Mouse (Mus musculus): ENCODE measurements around the gene Serf2. TPM values are rescaled to one million over a fixed set of nuclear protein-coding genes. Genes with fewer than 3 reads are reported as not detected.

The Serf2 gene
- polyA plus RNA-seq, 1 experiment, result 891 TPM

DNA sequence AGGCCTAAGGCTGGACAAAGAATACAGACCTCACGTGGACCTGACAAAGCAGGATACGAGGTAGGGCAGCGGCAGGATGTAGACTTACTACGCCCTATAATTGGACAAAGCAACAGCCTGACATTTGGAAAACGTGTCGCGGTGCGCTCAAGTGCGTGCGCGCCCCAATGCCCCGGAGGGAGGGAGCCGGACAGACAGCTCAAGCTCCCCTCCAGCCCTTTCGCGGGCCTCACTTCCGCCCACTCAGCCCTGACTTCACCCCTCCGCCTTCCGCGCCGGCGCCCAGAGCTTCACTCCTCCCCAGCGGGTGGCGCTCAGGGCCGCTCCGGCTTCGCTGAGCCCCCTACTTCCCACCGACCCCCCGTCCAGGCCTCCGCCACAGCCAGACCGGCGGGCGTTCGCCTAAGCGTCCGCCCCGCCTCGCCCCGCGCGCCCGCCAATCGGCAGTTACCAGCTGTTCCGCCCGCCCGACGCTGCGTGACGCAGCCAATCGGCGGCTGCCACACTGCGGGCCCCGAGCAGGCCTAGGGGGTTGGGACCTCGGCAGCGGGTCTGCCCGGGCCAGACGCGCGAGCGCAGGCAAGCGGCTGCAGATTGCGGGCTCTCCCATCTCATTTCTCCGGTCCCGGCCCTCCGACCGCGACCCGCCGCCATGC lies 35.5 kb upstream of the Serf2 start, which contains the start of the genes Pdia3 and Catsper2:
Pdia3 (plus strand) TSS at position 389 of the 656 bp plus-strand sequence.
Catsper2 (minus strand) TSS at position 406 of the 656 bp plus-strand sequence.
- H3K4me2 ChIP-seq (ENCODE audit: low read depth), result peak within 1 kb of the TSS; percentile 85
- TF ChIP-seq POLR2AphosphoS2 (IDR thresholded peaks at IDR 0.05; ENCODE audit: insufficient read length, low read depth), result peak; percentile 81
- TF ChIP-seq MYOG (IDR thresholded peaks at IDR 0.05; ENCODE audit: control insufficient read depth in 1 of 3, insufficient read depth in 1 of 3, insufficient read length in 2 of 3, low read depth in 2 of 3), result peak in 2 of 3 experiments; percentile 71 to 75
- TF ChIP-seq MAX (IDR thresholded peaks at IDR 0.05; ENCODE audit: low read depth), result no peak
- no peak for TF ChIP-seq E2F4 (IDR thresholded peaks at IDR 0.05; ENCODE audit: insufficient read depth)
- TF ChIP-seq TCF3 (IDR thresholded peaks at IDR 0.05; ENCODE audit: insufficient read length, low read depth), result no peak
- TF ChIP-seq TCF12 (IDR thresholded peaks at IDR 0.05; ENCODE audit: insufficient read depth, poor library complexity, severe bottlenecking), result no peak
- TF ChIP-seq SRF (IDR thresholded peaks at IDR 0.05; ENCODE audit: control insufficient read depth, insufficient read length, low read depth), result peak; percentile 18
- TF ChIP-seq CEBPB (IDR thresholded peaks at IDR 0.05; ENCODE audit: insufficient read depth, poor library complexity, severe bottlenecking), result no peak
- no peak for TF ChIP-seq USF1 (IDR thresholded peaks at IDR 0.05; ENCODE audit: low read depth)
- peak; percentile 85 for TF ChIP-seq POLR2A (IDR thresholded peaks at IDR 0.05; ENCODE audit: insufficient read length, low read depth)
- no peak for TF ChIP-seq REST (IDR thresholded peaks at IDR 0.05; ENCODE audit: insufficient read depth, insufficient read length)
- peak in 2 of 3 experiments; percentile 30 to 73 for TF ChIP-seq MYOD1 (IDR thresholded peaks at IDR 0.05; ENCODE audit: control insufficient read depth in 1 of 3, insufficient read length in 2 of 3, low read depth in 2 of 3)

DNA sequence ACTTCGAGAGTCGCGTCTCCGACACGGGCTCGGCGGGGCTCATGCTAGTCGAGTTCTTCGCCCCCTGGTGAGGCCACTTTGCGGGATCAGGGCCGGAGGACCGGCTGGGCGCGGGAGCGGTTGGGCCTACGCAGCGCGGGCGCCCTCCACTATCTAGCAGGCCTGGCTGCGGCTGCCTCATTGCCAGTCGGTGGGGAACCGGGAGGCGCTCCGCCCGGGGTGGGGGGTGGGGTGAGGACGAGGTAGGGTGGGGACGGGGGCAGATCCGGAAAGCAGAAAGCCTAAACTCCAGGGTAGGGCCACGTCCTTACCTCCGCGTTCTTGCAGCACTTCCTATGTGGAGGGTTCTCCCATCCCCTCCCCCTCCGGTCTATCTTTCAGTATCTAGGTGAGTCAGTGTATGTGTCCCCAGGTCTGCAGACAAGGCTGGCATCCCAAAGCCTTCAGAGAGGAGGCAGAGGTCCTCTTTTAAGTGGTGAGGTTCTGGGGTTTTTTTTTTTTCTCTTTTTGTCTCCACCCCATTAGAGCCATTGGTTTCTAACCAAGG lies 34.8 kb upstream of the Serf2 start:
- Histone ChIP-seq H3ac (ENCODE audit: control insufficient read depth, insufficient read length) (peak overlapping the region; percentile 92), H3K4me2 (ENCODE audit: low read depth) (peak overlapping the region; percentile 65), H3K36me3 (ENCODE audit: control insufficient read depth, insufficient read depth) (peaks cover 11% of the 10 kb centered on the region), H3K79me2 (ENCODE audit: control insufficient read depth, insufficient read depth) (peaks cover 53% of the 10 kb centered on the region), H3K27me3 (ENCODE audit: control insufficient read depth, insufficient read depth, insufficient read length) (no peaks in the 10 kb centered on the region), H3K4me3 (peak overlapping the region; percentile 65)
- TF ChIP-seq E2F4 (IDR thresholded peaks at IDR 0.05; ENCODE audit: insufficient read depth) (no peak), MYOG (IDR thresholded peaks at IDR 0.05; ENCODE audit: control insufficient read depth in 1 of 3, insufficient read depth in 1 of 3, insufficient read length in 2 of 3, low read depth in 2 of 3) (no peak), TCF3 (IDR thresholded peaks at IDR 0.05; ENCODE audit: insufficient read length, low read depth) (no peak), POLR2AphosphoS2 (IDR thresholded peaks at IDR 0.05; ENCODE audit: insufficient read length, low read depth) (no peak)

More for the DNA sequence above, 35.5 kb upstream of the Serf2 start, which contains the start of the genes Pdia3 and Catsper2:
- Histone ChIP-seq H3ac (ENCODE audit: control insufficient read depth, insufficient read length) (peak within 1 kb of the TSS; percentile 92), H3K27me3 (ENCODE audit: control insufficient read depth, insufficient read depth, insufficient read length) (no peaks in the 10 kb centered on the region), H3K4me3 (peak within 1 kb of the TSS; percentile 65), H3K79me2 (ENCODE audit: control insufficient read depth, insufficient read depth) (peaks cover 46% of the 10 kb centered on the region), H3K36me3 (ENCODE audit: control insufficient read depth, insufficient read depth) (peaks cover 11% of the 10 kb centered on the region)

DNA sequence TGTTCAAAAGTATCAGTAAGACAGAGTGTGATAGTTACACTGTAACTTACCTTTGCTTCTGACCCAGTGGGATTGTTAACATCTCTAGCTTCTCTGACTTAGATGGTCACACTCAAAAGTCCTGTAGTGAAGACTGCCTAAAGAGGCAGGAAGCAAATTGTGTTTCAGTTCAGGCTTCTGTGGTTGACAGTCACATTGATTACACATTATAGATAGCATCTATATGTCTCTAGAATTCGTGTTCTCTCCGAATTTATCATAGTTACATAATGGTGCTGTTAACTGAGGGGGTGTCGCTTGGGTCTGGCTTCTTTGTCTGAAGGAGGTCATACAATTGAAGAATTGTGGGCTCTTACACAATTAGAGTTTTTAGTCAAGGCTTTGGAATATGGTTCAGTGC lies 33.9 kb upstream of the Serf2 start:
- H3K4me2 ChIP-seq (ENCODE audit: low read depth), result peak overlapping the region; percentile 65
- no peak overlapping the region for H3ac ChIP-seq (ENCODE audit: control insufficient read depth, insufficient read length)
- H3K27me3 ChIP-seq (ENCODE audit: control insufficient read depth, insufficient read depth, insufficient read length), result no peaks in the 10 kb centered on the region
- TF ChIP-seq REST (IDR thresholded peaks at IDR 0.05; ENCODE audit: insufficient read depth, insufficient read length), result no peak
- peaks cover 11% of the 10 kb centered on the region for H3K36me3 ChIP-seq (ENCODE audit: control insufficient read depth, insufficient read depth)
- peak overlapping the region; percentile 65 for H3K4me3 ChIP-seq
- H3K79me2 ChIP-seq (ENCODE audit: control insufficient read depth, insufficient read depth), result peaks cover 59% of the 10 kb centered on the region

DNA sequence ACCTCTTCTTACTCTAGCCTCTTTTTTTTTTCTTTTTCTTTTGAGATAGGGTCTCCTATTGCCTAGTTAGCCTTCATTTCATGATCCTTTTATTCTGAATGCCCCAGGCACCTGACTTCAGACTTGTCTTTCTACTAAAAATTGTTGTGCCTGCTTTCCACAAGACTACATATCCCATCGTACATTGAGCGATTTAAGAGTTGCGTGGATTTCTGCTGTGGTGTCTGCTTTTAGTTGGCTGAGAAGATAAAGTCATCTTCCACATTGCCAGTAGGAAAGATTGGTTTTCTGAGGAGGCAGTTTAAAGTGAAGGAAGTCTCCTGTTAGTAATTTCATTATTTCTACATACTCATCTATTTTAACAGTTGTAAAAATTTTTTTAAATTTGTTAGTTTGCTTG lies 33.4 kb upstream of the Serf2 start:
- TF ChIP-seq CEBPB (IDR thresholded peaks at IDR 0.05; ENCODE audit: insufficient read depth, poor library complexity, severe bottlenecking) (no peak), USF1 (IDR thresholded peaks at IDR 0.05; ENCODE audit: low read depth) (no peak), MYOG (IDR thresholded peaks at IDR 0.05; ENCODE audit: control insufficient read depth in 1 of 3, insufficient read depth in 1 of 3, insufficient read length in 2 of 3, low read depth in 2 of 3) (no peak), E2F4 (IDR thresholded peaks at IDR 0.05; ENCODE audit: insufficient read depth) (no peak), TCF3 (IDR thresholded peaks at IDR 0.05; ENCODE audit: insufficient read length, low read depth) (no peak), POLR2AphosphoS2 (IDR thresholded peaks at IDR 0.05; ENCODE audit: insufficient read length, low read depth) (no peak)
- H3ac ChIP-seq (ENCODE audit: control insufficient read depth, insufficient read length), result no peak overlapping the region
- H3K36me3 ChIP-seq (ENCODE audit: control insufficient read depth, insufficient read depth), result peaks cover 11% of the 10 kb centered on the region

DNA sequence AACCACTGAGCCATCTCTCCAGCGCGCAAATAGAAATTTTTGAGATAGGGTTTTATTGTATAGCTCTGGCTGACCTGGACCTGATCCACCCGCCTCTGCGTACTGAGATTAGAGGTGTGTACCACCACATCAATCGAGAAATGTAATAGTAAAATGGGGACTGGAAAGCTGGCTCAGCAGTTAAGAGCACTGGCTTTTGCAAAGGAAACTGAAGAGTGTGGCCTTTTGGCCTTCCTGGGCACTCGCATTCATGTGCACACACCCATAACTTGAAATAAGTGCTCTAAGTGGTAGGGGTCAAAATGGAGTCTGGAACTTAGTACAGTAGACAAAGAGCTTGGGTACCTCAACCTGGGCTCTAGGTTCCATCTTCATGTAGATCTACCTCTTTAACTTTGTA lies 32.6 kb upstream of the Serf2 start:
- H3K4me3 ChIP-seq, result no peak overlapping the region
- H3K79me2 ChIP-seq (ENCODE audit: control insufficient read depth, insufficient read depth), result peaks cover 71% of the 10 kb centered on the region
- H3ac ChIP-seq (ENCODE audit: control insufficient read depth, insufficient read length), result no peak overlapping the region
- H3K27me3 ChIP-seq (ENCODE audit: control insufficient read depth, insufficient read depth, insufficient read length), result no peaks in the 10 kb centered on the region
- peaks cover 11% of the 10 kb centered on the region for H3K36me3 ChIP-seq (ENCODE audit: control insufficient read depth, insufficient read depth)
- H3K4me2 ChIP-seq (ENCODE audit: low read depth), result peak overlapping the region; percentile 1
- no peak for TF ChIP-seq USF1 (IDR thresholded peaks at IDR 0.05; ENCODE audit: low read depth)

More for the DNA sequence above, 33.4 kb upstream of the Serf2 start:
- Histone ChIP-seq H3K79me2 (ENCODE audit: control insufficient read depth, insufficient read depth) (peaks cover 63% of the 10 kb centered on the region), H3K27me3 (ENCODE audit: control insufficient read depth, insufficient read depth, insufficient read length) (no peaks in the 10 kb centered on the region), H3K4me3 (peak overlapping the region; percentile 65), H3K4me2 (ENCODE audit: low read depth) (peak overlapping the region; percentile 65)

All from myocyte (in vitro differentiated cells).